Mouse (Mus musculus): Measurements from ENCODE around the gene Ggn.
"Not testable (repeated sequence)": the region's sequence is repeated elsewhere in the genome, so short reads cannot be mapped to it uniquely, and the experiment has no call there.

Ggn gene

DNA sequence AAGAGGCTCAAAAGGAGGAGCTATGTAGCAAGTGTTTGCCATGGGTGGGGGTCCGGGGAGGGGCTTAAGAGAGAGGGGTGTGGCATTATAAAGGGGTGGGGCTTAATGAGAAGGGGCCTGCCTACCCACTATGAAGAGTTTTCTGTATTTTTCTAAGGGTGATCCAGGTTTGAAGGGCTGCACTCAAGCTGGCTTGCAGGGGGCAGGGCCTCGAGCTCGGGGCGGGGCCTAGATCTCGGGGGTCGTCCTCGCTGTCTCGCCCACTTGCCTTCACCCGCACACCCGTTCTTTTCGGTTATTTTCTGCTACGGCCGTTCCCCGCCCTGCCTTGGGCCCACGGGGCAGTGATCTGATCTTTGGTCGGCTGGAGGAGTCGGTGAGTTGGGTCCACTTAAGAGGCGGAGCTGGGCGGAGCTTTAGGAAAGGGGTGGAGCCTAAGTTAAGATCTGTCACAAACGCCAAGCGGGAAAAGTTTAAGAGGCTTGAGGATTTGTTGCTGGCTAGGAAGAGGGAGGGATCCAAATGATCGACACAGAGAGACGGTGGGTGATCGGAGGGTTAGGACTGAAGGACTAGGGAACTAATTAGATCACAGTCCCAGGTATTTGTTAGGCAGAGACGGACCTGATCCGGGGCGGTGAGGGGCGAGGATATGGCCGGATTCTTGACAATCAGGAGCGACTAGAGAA is at the start of gene Ggn, which contains the start of gene Spred3:
Gene Ggn (plus strand): TSS at position 145 of the 689 bp plus-strand sequence.
Gene Spred3 (minus strand): TSS at position 346 of the 689 bp plus-strand sequence.
- peak; percentile 85 for DNase-seq (ENCODE audit: extremely low spot score)

DNA sequence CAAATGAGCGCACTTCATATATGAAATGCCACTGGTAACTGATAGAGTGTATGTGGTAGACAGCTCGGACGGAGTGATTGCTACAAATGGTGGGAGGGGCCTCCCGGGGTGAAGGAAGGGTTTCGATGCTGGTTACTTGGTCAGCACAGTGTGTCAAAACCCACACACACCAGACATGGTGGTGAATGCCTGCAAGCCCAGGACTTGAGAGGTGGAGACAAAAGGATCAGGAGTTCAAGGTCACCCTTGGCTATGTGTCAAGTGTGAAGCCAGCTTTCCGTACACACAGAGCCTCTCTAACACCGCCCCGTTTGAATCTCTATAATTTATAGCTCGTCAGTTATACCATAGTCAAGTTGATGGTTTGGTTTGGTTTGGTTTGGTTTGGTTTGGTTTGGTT is 47.2 kb upstream of the Ggn start:
- DNase-seq (ENCODE audit: extremely low spot score) = no peak

DNA sequence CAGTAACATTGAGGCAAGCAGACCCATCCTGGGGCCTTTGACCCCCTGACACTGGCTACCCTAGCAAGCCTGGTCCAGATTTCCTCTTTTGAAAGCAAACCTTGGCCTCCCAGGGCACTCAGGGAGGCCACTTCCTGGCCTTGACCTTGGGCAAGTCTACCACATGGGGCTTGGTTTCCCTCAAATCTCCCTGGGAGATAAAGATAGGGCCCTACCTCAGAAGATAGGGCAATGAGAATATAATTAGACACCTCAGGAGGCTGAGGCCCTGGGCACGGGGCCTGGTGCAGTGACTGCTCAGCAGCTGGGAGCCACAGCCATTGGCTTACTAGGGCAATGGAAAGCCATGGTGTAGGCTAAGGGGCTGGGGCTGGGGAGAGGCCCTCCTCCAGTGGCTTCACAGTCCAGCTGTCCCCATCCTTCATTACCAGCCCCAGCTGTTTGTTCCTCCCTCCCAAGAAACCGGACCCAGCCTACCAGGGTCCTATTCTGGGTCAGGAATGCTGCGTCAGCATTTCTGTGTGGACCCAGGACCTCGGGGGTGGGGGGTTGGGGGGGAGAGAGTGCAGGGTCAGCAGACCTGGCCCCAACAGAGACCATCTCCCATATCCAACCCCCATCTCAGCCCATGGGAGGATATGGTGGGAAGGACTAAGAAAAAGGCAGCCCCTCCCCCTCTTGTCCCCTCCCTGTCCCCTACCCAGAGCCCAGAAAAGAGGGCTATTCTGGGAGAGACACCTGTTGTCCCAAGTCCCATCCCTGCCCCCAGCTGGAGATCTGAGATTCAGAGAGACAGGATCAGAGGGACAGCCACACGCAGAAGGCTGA is 46.3 kb upstream of the Ggn start:
- no peak for DNase-seq (ENCODE audit: extremely low spot score)

DNA sequence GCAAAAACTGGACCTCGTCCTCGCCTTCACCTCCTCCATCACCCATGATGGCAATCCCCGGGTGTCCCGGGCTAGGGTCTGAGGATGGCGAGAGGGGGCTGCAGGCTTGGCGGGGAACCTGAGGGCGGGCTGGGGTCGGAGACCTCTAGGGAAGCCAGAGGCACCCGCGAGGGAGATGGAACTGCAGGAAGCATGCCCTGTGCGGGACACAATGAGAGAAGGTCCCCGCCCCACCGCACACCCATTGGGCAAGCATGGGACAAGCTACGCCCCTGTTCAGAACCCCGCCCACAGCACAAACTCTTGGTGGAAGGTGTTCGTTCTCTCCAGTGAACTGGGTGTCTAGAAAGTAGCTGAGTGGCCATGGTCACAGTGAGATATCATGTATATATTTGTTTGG is 45.0 kb upstream of the Ggn start, which contains the start of gene Ryr1:
Gene Ryr1 (minus strand): TSS at position 210 of the 400 bp plus-strand sequence.
- peak; percentile 82 for DNase-seq (ENCODE audit: extremely low spot score)

DNA sequence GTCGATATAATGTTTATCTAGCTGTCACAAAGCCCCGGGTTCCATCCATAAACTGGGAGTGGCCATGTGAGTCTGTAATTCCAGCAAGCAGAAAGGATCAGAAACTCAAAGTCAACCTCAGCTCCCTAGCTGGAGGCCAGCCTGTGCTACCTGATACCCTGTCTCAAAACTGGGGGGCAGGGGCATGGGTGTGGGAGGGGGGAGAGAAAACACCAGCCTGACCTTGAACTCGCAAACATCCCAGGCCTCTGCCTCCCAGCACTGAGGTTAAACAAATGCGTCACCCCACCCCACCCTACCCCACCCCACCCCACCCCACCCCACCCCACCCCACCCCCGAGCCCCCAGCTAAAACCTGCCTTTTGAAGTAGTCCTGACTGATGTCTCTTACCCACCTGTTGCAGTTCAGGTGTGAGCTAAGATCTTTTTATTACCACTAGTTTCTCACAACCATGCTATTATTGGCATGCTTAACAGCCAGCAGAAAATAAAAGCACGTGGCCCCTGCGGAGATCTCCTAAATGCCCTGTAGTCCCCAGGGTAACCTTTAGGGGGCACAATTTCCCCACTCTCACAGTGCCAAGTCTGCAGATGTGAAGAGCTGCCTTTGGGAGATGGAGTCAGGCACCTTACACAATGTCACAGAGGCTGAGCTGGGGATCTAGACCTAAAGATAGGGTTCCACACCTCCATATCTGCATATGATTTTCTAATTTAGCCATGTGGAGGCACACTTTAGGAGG is 43.7 kb upstream of the Ggn start:
- DNase-seq (ENCODE audit: extremely low spot score) = peak; percentile 78

DNA sequence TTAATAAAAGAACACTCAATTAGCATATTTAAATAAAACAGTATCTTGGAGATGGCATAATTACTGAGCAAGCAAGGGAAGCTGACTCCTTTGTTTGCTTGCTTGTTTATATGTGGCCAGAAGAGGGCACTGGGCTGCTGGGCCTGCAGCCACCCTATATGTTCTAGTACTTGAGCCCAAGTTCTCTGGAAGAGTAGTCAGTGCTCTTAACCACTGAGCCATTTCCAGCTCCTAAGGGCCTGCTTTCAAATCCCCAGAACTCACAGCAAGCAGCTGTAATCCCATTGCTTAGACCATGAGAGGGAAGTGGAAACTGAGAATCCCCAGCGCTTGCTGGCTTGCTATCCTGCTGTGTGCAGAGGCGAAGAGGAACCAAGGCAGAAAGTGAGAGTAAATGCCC is 41.3 kb upstream of the Ggn start:
- DNase-seq (ENCODE audit: extremely low spot score) = no peak

DNA sequence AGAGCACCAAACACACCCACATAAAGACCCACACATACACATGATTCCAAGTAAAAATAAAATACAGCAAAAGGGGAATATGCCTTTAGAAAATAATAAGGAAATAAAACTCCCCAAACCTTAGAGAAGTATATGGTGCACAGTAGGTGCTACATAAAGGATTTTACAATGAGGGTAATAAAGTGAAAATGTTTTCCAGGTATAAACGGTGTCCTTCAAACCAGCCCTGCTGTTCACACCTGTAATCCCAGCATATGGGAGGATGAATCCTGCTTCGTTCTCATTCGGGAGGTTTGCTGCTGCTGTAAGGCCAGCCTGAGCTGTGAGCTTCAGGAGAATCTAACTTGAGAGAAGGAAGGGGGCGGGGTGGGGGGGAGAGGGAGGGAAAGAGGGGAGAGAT is 35.8 kb upstream of the Ggn start:
- DNase-seq (ENCODE audit: extremely low spot score) = no peak

DNA sequence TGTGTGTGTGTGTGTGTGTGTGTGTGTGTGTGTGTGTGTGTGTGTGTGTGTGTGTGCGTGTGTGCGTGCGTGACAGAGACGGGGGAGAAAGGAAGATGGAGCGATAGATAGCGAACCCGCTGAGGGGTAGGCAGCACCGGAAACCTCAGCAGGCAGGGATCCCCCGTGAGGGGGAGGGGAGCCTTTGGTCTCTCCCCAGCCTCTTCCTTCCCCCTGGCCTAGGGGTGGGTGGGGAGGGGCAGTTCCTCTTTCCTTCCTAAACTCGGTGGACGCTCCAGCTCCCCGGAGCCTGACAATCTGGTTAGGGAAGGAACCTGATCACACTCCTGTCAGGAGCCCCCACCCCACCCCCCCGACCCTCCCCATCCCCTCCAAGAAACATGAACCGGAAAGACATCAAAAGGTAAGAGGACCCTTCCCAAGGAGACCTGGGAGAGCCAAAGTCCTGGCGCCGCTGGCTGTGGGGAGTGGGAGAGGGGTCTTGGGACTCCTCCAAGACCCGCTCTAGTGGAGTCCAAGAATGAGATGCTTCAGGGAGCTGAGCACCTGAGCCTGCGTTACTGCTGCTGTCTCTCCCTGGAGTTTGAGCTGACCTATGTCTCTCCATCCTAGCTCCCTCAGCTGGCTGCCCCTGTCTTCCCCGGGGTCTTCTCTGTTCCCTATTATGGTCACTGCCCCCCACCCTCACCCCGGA is 35.2 kb upstream of the Ggn start, which contains the start of gene Rasgrp4:
Gene Rasgrp4 (plus strand): TSS at position 159 of the 694 bp plus-strand sequence.
- DNase-seq (ENCODE audit: extremely low spot score) = peak; percentile 39

DNA sequence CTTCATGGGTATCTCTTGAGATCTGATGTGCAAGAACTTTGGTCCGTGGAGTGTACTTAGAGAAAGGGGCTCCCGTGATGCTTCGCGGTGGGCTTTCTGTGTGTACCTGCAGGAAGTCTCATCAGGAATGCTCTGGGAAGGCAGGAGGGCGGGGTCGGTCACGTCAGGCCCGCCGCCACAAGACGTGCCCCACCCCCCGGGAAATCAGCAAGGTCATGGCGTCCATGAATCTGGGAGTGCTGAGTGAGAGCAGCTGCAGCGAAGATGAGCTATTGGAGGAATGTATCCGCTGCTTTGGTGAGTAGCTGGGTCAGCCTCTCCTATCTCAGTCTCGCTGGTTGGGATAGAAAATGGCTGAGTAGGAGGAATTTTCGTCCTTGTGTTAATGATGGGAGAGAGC is 32.6 kb upstream of the Ggn start:
- DNase-seq (ENCODE audit: extremely low spot score) = no peak

DNA sequence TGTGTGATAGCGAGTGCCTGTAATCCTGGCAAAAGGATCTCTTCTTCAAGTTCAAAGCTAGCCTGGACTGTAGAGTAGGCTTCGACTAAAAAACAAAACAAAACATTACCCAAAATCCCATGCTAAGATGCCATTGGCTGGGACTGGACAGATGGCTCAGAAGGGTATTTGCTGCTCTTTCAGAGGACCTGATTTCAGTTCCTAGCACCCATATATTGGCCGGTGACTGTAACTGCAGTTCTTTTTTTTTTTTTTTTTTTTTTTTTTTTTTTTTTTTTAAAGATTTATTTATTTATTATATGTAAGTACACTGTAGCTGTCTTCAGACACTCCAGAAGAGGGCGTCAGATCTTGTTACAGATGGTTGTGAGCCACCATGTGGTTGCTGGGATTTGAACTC is 30.8 kb upstream of the Ggn start:
- DNase-seq (ENCODE audit: extremely low spot score) = not testable (repeated sequence)

DNA sequence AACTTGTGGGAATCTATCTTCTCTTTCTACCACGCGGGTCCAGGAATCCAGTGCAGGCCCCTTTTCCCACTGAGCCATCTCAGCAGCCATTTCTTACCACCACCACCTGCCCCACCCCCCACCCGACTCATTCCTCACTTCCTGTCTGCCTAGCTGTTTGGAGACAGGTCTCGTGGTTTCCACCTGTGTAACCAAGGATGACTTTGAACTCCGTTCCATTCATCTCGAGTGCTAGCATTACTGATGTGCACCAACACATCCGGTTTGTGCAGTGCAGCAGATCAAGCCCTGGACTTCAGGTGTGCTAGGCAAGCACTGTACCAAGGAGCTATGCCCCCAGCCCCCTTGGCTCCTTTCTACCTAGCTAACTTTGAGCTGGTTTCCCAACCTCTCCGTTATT is 28.6 kb upstream of the Ggn start:
- DNase-seq (ENCODE audit: extremely low spot score) = no peak

DNA sequence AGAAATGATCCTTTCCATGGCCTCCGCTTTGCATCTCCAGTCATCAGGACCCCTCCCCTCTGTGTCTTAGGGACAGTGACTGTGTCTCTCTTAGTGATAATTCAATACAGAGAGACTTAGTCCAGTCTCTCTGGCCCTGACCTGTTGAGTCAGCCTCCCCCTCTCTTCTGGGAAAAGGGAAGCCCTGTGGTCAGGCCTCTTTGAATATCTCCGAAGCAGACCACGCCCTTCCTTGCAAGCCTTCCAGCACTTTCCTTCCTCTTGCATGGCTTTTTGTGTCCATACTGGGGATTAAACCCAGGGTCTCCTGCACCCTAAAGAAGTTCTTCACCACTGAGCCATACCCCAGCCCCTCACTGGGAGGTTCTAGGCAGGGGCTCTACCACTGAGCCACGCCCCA is 26.0 kb upstream of the Ggn start:
- DNase-seq (ENCODE audit: extremely low spot score) = no peak

DNA sequence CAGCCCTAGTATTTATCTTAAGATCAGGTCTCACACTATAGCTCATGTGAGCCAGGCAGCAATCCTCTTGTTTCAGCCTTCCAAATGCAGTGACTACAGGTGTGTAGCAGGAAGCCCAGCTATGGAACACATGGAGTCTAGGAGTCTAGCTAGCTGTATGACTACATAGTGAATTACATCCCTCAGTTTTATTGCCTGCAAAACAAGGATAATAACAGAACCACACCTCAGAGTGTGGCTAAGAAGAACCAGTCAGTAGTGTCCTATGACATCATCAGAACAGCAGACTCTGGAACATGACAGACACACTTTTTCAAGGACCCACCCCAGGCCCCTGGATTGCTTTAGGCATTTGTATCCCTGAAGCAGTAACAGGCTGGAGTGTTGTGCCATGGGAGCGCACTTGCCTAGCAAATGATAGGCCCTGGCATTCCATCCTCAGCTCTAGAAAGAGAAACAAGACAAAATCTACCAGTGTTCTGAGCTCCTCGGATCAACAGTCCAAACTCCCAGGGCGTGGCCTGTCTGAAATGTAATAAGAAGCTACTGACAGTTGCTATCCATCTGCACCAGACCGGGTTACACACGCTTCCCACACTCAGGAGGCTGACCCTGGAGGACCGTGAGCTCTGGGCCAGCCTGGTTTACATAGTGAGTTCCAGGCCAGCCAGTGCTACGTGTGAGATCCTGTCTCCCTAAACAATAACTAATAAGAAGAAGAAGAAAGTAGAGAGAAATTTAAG is 23.2 kb upstream of the Ggn start:
- DNase-seq (ENCODE audit: extremely low spot score) = no peak

DNA sequence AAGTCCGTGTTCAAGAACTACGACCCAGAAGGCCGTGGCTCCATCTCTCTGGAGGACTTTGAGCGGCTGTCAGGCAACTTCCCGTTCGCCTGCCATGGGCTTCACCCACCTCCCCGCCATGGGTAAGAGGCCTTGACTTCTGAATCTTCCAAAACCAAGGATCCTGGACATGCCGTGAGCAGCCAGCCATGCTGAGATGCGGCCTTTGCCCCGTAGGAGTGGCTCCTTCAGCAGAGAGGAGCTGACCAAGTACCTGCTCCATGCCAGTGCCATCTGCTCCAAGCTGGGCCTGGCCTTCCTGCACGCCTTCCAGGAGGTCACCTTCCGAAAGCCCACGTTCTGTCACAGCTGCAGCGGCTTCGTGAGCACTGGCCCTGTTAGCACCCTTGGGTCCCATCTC is 21.2 kb upstream of the Ggn start:
- no peak for DNase-seq (ENCODE audit: extremely low spot score)

DNA sequence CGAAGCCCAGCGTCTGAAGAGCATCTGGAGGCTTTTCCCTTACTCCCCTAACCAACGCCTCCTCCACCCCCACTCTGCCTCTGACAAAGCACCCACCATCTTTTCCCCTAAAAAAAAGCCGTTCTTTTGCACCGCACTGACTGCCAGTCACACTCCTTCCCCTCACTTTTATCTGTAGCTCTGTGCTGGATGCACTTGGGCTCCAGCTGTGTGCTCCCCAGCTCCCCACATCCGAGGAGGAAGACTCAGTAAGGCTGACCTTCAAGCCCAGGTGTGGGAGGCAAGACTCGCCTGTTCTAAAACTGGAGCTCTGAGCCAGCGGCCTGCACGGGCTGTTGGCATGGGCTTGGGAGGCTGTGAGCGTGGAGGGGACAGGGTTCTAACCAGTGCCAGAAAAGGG is 18.5 kb upstream of the Ggn start:
- DNase-seq (ENCODE audit: extremely low spot score) = no peak

DNA sequence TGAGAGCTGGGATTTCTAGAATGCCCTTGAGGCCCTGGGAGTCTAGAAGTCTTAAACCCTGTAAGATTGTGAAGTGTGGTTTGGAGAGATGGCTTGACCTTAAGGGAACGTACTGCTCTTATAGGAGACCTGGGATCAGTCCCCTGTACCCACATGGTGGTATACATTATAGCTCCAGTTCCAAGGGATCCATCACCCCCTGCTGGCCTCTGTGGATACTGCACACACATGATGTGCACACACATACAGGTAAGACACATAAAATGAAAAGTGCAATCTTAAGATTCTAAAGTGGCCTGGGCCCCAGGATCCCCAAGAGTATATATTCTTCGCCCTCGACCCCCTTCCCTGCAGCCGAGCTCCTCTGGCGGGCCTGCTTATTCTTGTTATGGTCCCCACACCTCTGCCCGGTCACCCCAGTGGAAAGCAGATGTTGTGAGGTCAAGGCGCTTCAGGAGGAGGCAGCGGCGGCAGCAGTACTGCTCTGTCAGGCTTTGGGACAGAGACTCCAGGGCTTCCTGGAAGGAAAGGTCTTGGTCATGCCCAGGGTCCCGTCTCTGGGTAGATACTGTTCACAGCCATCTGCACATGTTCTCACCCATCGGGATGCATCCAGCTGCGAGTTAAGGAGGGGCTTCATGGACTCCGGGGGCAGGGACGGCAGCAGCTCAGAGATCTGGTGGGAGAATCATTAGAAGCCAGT is 15.8 kb upstream of the Ggn start:
- no peak for DNase-seq (ENCODE audit: extremely low spot score)

DNA sequence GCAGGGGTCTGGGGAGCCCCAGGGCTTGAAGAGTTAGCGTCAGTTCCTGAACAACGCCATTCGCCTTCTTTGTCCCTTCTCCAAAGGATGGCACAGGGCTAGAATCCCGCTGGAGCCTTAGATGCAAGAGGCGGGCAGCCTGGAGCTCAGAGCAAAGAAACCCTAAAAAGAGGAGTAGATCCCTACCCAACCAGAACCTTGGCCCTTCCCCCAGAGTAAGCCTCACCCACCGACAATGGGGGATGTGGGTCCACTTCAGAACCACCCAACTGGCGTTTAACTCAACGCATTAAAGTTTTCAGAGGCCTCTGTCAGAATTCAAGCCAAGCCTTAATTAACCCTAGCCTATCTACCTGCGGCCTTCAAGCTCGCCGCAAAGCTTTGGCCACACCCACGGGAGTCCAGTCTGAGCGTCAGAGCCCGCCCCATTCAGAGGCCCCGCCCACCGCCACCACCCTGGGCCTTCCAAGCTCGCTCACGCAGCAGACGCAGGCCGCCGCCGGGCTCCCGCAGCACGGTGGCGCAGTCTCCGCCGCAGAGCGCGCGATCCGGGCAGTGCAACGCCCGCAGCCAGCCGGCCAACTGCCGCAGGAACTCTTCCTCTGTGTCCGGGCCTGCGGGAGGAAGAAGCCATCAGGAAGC is 14.7 kb upstream of the Ggn start:
- peak; percentile 85 for DNase-seq (ENCODE audit: extremely low spot score)

DNA sequence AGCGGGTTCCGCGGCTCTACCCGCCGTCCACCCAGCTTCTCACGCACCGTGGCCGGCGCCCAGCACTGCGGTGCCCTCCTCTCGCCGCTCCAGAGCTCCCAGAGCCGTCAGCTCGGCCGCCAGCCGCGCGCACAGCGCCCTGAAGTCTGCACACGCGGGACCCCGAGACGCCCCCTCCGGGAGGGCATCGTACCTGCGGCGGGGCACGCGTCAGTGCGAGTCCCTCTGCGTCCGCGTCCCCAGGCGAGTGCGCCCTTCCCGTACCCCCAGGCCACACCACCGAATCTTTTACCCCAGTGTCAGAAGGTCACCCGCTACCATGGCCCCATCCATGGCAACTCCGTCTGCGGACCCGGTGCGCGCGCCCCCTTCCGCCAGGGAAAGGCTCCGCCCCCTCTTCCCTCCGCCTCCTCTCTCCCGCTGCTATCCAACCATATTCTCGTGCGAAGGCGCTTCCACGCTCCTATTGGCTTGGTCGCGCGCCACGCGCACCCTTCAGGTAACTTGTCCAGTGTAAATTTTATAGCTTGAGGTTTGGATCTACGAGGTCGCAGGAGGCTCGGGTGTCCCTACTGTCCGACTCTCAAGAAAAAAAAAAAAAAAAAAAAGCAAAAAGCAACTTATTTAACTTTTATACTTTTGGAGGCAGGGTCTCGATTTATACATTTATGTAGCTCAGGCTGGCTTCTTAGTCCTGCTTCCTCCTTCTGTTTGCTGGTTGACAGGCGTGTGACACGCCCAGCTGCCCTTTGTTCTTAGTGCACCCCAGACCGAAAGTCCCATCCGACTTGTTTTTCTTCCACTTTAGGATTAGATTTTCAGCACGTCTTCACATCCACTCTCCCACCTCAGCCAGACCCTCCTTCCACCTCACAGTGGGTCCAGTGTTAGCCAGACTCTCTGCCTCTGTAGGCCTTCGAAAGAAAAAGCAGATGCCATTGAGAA is 13.9 kb upstream of the Ggn start, which contains the start of gene Fam98c:
Gene Fam98c (minus strand): TSS at position 397 of the 945 bp plus-strand sequence.
- peak; percentile 86 for DNase-seq (ENCODE audit: extremely low spot score)

DNA sequence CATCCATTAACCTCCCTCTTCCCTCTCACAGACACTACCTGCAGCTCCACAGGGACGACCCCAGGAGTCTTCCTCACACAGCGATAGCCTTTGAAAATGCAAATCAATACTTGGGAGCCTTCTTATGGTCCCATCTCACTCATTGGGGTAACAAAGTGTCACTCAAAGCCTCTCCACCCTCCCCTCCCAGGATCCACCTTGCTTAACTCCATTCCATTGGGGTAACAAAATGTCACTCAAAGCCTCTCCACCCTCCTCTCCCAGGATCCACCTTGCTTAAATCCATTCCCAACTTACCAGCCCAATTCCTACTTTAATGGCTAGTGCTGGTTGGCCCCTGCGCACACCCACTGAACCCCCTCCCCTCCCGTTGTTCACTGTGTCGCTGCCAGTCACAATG is 11.7 kb upstream of the Ggn start:
- DNase-seq (ENCODE audit: extremely low spot score) = no peak
